Mouse (Mus musculus) CH12.LX (cell line): ENCODE data around the gene Dlg1. TPM values are rescaled to one million over a fixed set of nuclear protein-coding genes. Genes with fewer than 3 reads are reported as not detected.

Source experiments
- DNase-seq: peaks from one replicate; pipeline ENCODE4 v3.0.0-alpha.2; 2013; ENCODE audit errors: extremely low read depth
- H3K27ac ChIP-seq: 2 replicates; pipeline ENCODE4 v1.5.1; 2012; ENCODE audit warnings: low read depth, mild to moderate bottlenecking, control low read depth, moderate library complexity; ENCODE audit not compliant: insufficient read depth
- H3K27me3 ChIP-seq: replicated peaks from 2 replicates; pipeline ENCODE3; 2012; ENCODE audit warnings: inconsistent platforms
- H3K36me3 ChIP-seq, 2 experiments: replicated peaks in 1 of 2; 2 replicates each; pipeline versions ENCODE3 to v1.6.1; 2012; ENCODE audit warnings: inconsistent platforms in 1 of 2, low read length in 1 of 2, mild to moderate bottlenecking in 1 of 2, mixed read lengths in 1 of 2, moderate library complexity in 1 of 2; ENCODE audit not compliant: control insufficient read depth in 1 of 2, insufficient read depth in 1 of 2
- H3K4me1 ChIP-seq, 2 experiments: 2 replicates each; pipeline ENCODE4 v1.6.1; 2012; ENCODE audit warnings: inconsistent platforms in 1 of 2, moderate library complexity in 1 of 2; ENCODE audit not compliant: insufficient read depth in 2 of 2, control insufficient read depth in 1 of 2
- H3K4me2 ChIP-seq: 2 replicates; pipeline ENCODE4 v1.6.1; 2012; ENCODE audit warnings: low read depth, mild to moderate bottlenecking, control low read depth; ENCODE audit not compliant: poor library complexity, insufficient read depth, severe bottlenecking
- H3K4me3 ChIP-seq, 3 experiments: fragments of 150-350 bp in 1 of 3; sonication (generic) in 1 of 3; replicated peaks in 1 of 3; 2 replicates each; pipeline versions ENCODE3 to v1.5.1; 2011 to 2012; ENCODE audit warnings: low read depth in 2 of 3, low read length in 2 of 3, mild to moderate bottlenecking in 2 of 3, moderate library complexity in 2 of 3, control low read depth in 1 of 3, improper control_type of control experiment in 1 of 3, inconsistent platforms in 1 of 3, mixed read lengths in 1 of 3; ENCODE audit not compliant: poor library complexity in 1 of 3
- H3K79me2 ChIP-seq: replicated peaks from 2 replicates; pipeline ENCODE4 v1.6.1; 2012; ENCODE audit warnings: mild to moderate bottlenecking, moderate library complexity; ENCODE audit not compliant: control insufficient read depth, poor library complexity, insufficient read depth, severe bottlenecking; ENCODE audit errors: extremely low read depth
- H3K9ac ChIP-seq: 2 replicates; pipeline ENCODE4 v1.6.1; 2012; ENCODE audit warnings: low read depth, mild to moderate bottlenecking, control low read depth, moderate library complexity; ENCODE audit not compliant: insufficient read depth
- H3K9me3 ChIP-seq: replicated peaks from 2 replicates; pipeline ENCODE3; 2012; ENCODE audit warnings: low read length, inconsistent platforms, mixed read lengths
- BHLHE40 ChIP-seq: IDR thresholded peaks from 2 replicates; pipeline ENCODE4 v1.6.1; 2011; ENCODE audit warnings: mild to moderate bottlenecking, low read depth, low read length, improper control_type of control experiment
- CHD2 ChIP-seq: IDR thresholded peaks from 2 replicates; pipeline ENCODE4 v1.6.1; 2011; ENCODE audit warnings: low read length, improper control_type of control experiment
- CTCF ChIP-seq, 2 experiments: IDR thresholded peaks in 1 of 2; conservative IDR thresholded peaks in 1 of 2; 2 replicates each; pipeline ENCODE4 v1.5.1; 2011 to 2012; ENCODE audit warnings: low read depth in 2 of 2, low read length in 2 of 2, improper control_type of control experiment in 1 of 2, inconsistent platforms in 1 of 2, mild to moderate bottlenecking in 1 of 2, moderate library complexity in 1 of 2
- E2F4 ChIP-seq: IDR thresholded peaks from 2 replicates; pipeline ENCODE4 v1.6.1; 2011; ENCODE audit warnings: low read depth, low read length, improper control_type of control experiment; ENCODE audit not compliant: insufficient replicate concordance
- ELF1 ChIP-seq: IDR thresholded peaks from 2 replicates; pipeline ENCODE4 v1.6.1; 2014; ENCODE audit warnings: low read depth, mild to moderate bottlenecking, inconsistent platforms, low read length, improper control_type of control experiment
- ETS1 ChIP-seq: conservative IDR thresholded peaks from 2 replicates; pipeline ENCODE4 v1.6.1; 2012; ENCODE audit warnings: low read depth, mild to moderate bottlenecking, inconsistent platforms, low read length, improper control_type of control experiment, moderate library complexity
- GABPA ChIP-seq: IDR thresholded peaks from 2 replicates; pipeline ENCODE4 v1.6.1; 2012; ENCODE audit warnings: low read depth, low read length, improper control_type of control experiment, inconsistent platforms; ENCODE audit not compliant: insufficient replicate concordance
- HCFC1 ChIP-seq: IDR thresholded peaks from 2 replicates; pipeline ENCODE4 v1.6.1; 2012; ENCODE audit warnings: low read depth, mild to moderate bottlenecking, inconsistent platforms, low read length, improper control_type of control experiment
- IRF4 ChIP-seq: IDR thresholded peaks from 2 replicates; pipeline ENCODE4 v1.6.1; 2014; ENCODE audit warnings: low read depth, mild to moderate bottlenecking, inconsistent platforms, low read length, improper control_type of control experiment
- JUN ChIP-seq: IDR thresholded peaks from 2 replicates; pipeline ENCODE4 v1.6.1; 2011; ENCODE audit warnings: low read depth, mild to moderate bottlenecking, low read length, improper control_type of control experiment, moderate library complexity; ENCODE audit not compliant: insufficient read depth
- JUND ChIP-seq: conservative IDR thresholded peaks from 2 replicates; pipeline ENCODE4 v1.6.1; 2011; ENCODE audit warnings: low read depth, low read length, improper control_type of control experiment
- KAT2A ChIP-seq: IDR thresholded peaks from 2 replicates; pipeline ENCODE4 v1.6.1; 2012; ENCODE audit warnings: low read length, improper control_type of control experiment, inconsistent platforms; ENCODE audit not compliant: insufficient replicate concordance
- MAX ChIP-seq: IDR thresholded peaks from 2 replicates; pipeline ENCODE4 v1.6.1; 2011; ENCODE audit warnings: low read length, improper control_type of control experiment
- MAZ ChIP-seq: IDR thresholded peaks from 2 replicates; pipeline ENCODE4 v1.6.1; 2012; ENCODE audit warnings: low read depth, mild to moderate bottlenecking, inconsistent platforms, low read length, improper control_type of control experiment, moderate library complexity
- MEF2A ChIP-seq: IDR thresholded peaks from 2 replicates; pipeline ENCODE4 v1.6.1; 2014; ENCODE audit warnings: low read depth, mild to moderate bottlenecking, inconsistent platforms, low read length, improper control_type of control experiment, borderline replicate concordance
- MXI1 ChIP-seq: IDR thresholded peaks from 2 replicates; pipeline ENCODE4 v1.6.1; 2011; ENCODE audit warnings: mild to moderate bottlenecking, low read depth, low read length, improper control_type of control experiment
- MYC ChIP-seq: IDR thresholded peaks from 2 replicates; pipeline ENCODE4 v1.6.1; 2011; ENCODE audit warnings: low read depth, mild to moderate bottlenecking, improper control_type of control experiment, low read length
- NELFE ChIP-seq: IDR thresholded peaks from 2 replicates; pipeline ENCODE4 v1.6.1; 2011; ENCODE audit warnings: low read depth, low read length, improper control_type of control experiment
- NRF1 ChIP-seq: IDR thresholded peaks from 2 replicates; pipeline ENCODE4 v1.6.1; 2014; ENCODE audit warnings: low read depth, mild to moderate bottlenecking, inconsistent platforms, low read length, improper control_type of control experiment, moderate library complexity
- PAX5 ChIP-seq: IDR thresholded peaks from 2 replicates; pipeline ENCODE4 v1.6.1; 2012; ENCODE audit warnings: low read length, inconsistent platforms, mixed read lengths
- POLR2AphosphoS2 ChIP-seq: IDR thresholded peaks from 2 replicates; pipeline ENCODE4 v1.6.1; 2011; ENCODE audit warnings: low read depth, low read length, improper control_type of control experiment
- RAD21 ChIP-seq: IDR thresholded peaks from 2 replicates; pipeline ENCODE4 v1.6.1; 2011; ENCODE audit warnings: low read depth, mild to moderate bottlenecking, low read length, improper control_type of control experiment, moderate library complexity
- SIN3A ChIP-seq: IDR thresholded peaks from 2 replicates; pipeline ENCODE4 v1.6.1; 2012; ENCODE audit warnings: low read length, improper control_type of control experiment, inconsistent platforms
- SMC3 ChIP-seq: IDR thresholded peaks from 2 replicates; pipeline ENCODE4 v1.6.1; 2011; ENCODE audit warnings: low read depth, low read length, improper control_type of control experiment
- TBP ChIP-seq: conservative IDR thresholded peaks from 2 replicates; pipeline ENCODE4 v1.6.1; 2011; ENCODE audit warnings: low read depth, low read length, improper control_type of control experiment
- TCF12 ChIP-seq: IDR thresholded peaks from 2 replicates; pipeline ENCODE4 v1.6.1; 2014; ENCODE audit warnings: low read depth, mild to moderate bottlenecking, inconsistent platforms, low read length, improper control_type of control experiment
- UBTF ChIP-seq: IDR thresholded peaks from 2 replicates; pipeline ENCODE4 v1.6.1; 2012; ENCODE audit warnings: low read depth, mild to moderate bottlenecking, inconsistent platforms, low read length, improper control_type of control experiment, moderate library complexity
- USF1 ChIP-seq: IDR thresholded peaks from 2 replicates; pipeline ENCODE4 v1.6.1; 2014; ENCODE audit warnings: low read depth, mild to moderate bottlenecking, inconsistent platforms, low read length, improper control_type of control experiment
- ZC3H11A ChIP-seq: IDR thresholded peaks from 2 replicates; pipeline ENCODE4 v1.6.1; 2012; ENCODE audit warnings: low read depth, mild to moderate bottlenecking, inconsistent platforms, low read length, improper control_type of control experiment
- ZKSCAN1 ChIP-seq: IDR thresholded peaks from 2 replicates; pipeline ENCODE4 v1.6.1; 2012; ENCODE audit warnings: low read depth, inconsistent platforms, low read length, improper control_type of control experiment, borderline replicate concordance
- ZNF384 ChIP-seq: IDR thresholded peaks from 2 replicates; pipeline ENCODE4 v1.6.1; 2012; ENCODE audit warnings: low read depth, low read length, improper control_type of control experiment, inconsistent platforms
- dilution Hi-C: fragments of 300-500 bp; cut with MboI; formaldehyde crosslinking; loops from 2 replicates; pipeline ENCODE4 v1.14.3; 2020; ENCODE audit warnings: low sequenced_read_pairs; ENCODE audit not compliant: extremely low pct_unique_long_range_greater_than_20kb, extremely low pct_ligation_motif_present
- in situ Hi-C: fragments of 300-500 bp; cut with MboI; formaldehyde crosslinking; loops from 3 replicates; pipeline ENCODE4 v1.14.3; 2019; ENCODE audit warnings: low sequenced_read_pairs, low pct_ligation_motif_present, low pct_unique_long_range_greater_than_20kb, mixed read lengths
- polyA plus RNA-seq: library from polyadenylated mRNA; unstranded; fragments of >175 nt; gene quantifications from 2 replicates; pipeline ENCODE4 v1.2.1, GENCODE M21; 2012; ENCODE audit warnings: low read depth; ENCODE audit not compliant: insufficient read length
- total RNA-seq, 2 experiments: library from RNA; depleted of rRNA; stranded (reverse); fragments of 300-350 nt in 1 of 2; fragments of >200 nt in 1 of 2; gene quantifications; 2 replicates each; pipeline ENCODE4 v1.2.3; 2012 to 2014

Dlg1 gene
- total and polyA plus RNA-seq, 3 experiments = 29.0 to 47.9 (median 37.4) TPM

- dilution Hi-C loops = no loop called here
- peaks cover 6% of the 10 kb centered on the region for H3K79me2 ChIP-seq
- H3K27me3 ChIP-seq = no peaks in the 10 kb centered on the region
- H3K4me1 ChIP-seq = no peaks in the 10 kb centered on the region; a peak in 1 of 4 replicates
- no peak for TF ChIP-seq HCFC1
- no peak for TF ChIP-seq POLR2AphosphoS2
- no peak for TF ChIP-seq MEF2A
- TF ChIP-seq CHD2 = no peak
- TF ChIP-seq IRF4 = no peak
- no peak for TF ChIP-seq ETS1
- TF ChIP-seq UBTF = no peak
- no peak for TF ChIP-seq KAT2A
- no peak for TF ChIP-seq USF1
- no peak for TF ChIP-seq JUND
- no peak for TF ChIP-seq ZC3H11A
- TF ChIP-seq MAX = no peak
- no peak for TF ChIP-seq NELFE
- TF ChIP-seq ZNF384 = no peak
- TF ChIP-seq E2F4 = no peak
- TF ChIP-seq ELF1 = no peak
- TF ChIP-seq MXI1 = no peak
- TF ChIP-seq TCF12 = no peak
- no peak for TF ChIP-seq PAX5
- in situ Hi-C loops = no loop called here
- H3K9ac ChIP-seq = no peak overlapping the region
- no peak overlapping the region for H3K4me2 ChIP-seq
- no peak overlapping the region for H3K4me3 ChIP-seq
- H3K9me3 ChIP-seq = no peaks in the 10 kb centered on the region
- H3K27ac ChIP-seq = no peak overlapping the region
- H3K36me3 ChIP-seq = peaks cover 0 to 18% of the 10 kb centered on the region in 2 experiments
- no peak for DNase-seq
Observed at GRCm38 (mm10) chr16:31697341-31697740, 34.1 kb downstream of the Dlg1 start.

GRCm38 (mm10) chr16:31705213-31705612 lies 42.0 kb downstream of the Dlg1 start:
- dilution Hi-C loops = no loop called here
- no peak overlapping the region for H3K27ac ChIP-seq
- TF ChIP-seq USF1 (no peak), ZC3H11A (peak; percentile 41; the same call in 1 of the 2 replicates), MXI1 (no peak), NRF1 (no peak), CHD2 (no peak), SIN3A (no peak), MAZ (no peak), RAD21 (peak; percentile 90), ZNF384 (peak; percentile 97), JUN (no peak), ETS1 (no peak), PAX5 (no peak), POLR2AphosphoS2 (no peak), MEF2A (no peak), SMC3 (peak; percentile 77), HCFC1 (no peak), KAT2A (no peak), TBP (no peak), ZKSCAN1 (no peak), CTCF (conservative IDR thresholded peaks at IDR 0.05 in 1 of 2, IDR thresholded peaks at IDR 0.05 in 1 of 2; ENCODE audit: low read depth in 2 of 2, low read length in 2 of 2) (peak in 1 of 2 experiments; percentile 83; a peak in 2 of 4 replicates), UBTF (no peak), BHLHE40 (no peak), MYC (no peak), ELF1 (no peak), GABPA (no peak), E2F4 (no peak)
- TF ChIP-seq, all 38 proteins: peak for 5
- peaks cover 0 to 8% of the 10 kb centered on the region in 2 experiments for H3K36me3 ChIP-seq
- H3K9me3 ChIP-seq = no peaks in the 10 kb centered on the region
- H3K4me2 ChIP-seq = no peak overlapping the region
- no peaks in the 10 kb centered on the region for H3K4me1 ChIP-seq
- H3K9ac ChIP-seq = no peak overlapping the region
- in situ Hi-C loops = no loop called here
- H3K4me3 ChIP-seq = no peak overlapping the region
- peaks cover 15% of the 10 kb centered on the region for H3K79me2 ChIP-seq
- DNase-seq = peak; percentile 27
- no peaks in the 10 kb centered on the region for H3K27me3 ChIP-seq
